Mouse (Mus musculus) megakaryocyte-erythroid progenitor cell, adult 5-6 weeks (primary cell): ENCODE measurements at regions not wholly inside any gene's neighbourhood (a gene's known extent, or its start where the extent isn't known, plus 50 kb on each side); places are given as distances from the start of the nearest gene placed in this dataset.

Source experiments
- ATAC-seq: replicated peaks from 2 replicates; pipeline ENCODE4 v1.8.0; 2016; ENCODE audit warnings: mild to moderate bottlenecking, inconsistent platforms; ENCODE audit not compliant: severe bottlenecking, poor library complexity, low FRiP score, low TSS enrichment

DNA sequence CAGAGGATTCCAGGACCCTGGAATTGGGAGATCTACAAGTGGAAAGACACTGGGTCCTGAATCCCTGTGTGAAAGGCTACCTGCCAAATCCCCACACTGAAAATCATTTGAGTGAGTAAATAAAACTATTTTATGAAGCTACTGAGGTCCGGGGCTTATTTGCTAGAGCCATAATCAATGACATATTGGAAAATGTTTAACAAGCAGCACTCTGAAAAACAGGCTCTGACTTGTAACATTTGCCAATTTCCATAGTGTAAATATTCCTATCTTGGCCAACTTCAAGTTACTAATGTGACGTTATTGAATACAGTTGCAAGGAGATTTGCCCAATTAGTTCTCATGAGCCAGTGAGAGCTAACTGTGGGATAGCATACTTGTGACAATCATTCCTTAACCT lies 177.3 kb downstream of the Rdh14 start:
- no peak for ATAC-seq

DNA sequence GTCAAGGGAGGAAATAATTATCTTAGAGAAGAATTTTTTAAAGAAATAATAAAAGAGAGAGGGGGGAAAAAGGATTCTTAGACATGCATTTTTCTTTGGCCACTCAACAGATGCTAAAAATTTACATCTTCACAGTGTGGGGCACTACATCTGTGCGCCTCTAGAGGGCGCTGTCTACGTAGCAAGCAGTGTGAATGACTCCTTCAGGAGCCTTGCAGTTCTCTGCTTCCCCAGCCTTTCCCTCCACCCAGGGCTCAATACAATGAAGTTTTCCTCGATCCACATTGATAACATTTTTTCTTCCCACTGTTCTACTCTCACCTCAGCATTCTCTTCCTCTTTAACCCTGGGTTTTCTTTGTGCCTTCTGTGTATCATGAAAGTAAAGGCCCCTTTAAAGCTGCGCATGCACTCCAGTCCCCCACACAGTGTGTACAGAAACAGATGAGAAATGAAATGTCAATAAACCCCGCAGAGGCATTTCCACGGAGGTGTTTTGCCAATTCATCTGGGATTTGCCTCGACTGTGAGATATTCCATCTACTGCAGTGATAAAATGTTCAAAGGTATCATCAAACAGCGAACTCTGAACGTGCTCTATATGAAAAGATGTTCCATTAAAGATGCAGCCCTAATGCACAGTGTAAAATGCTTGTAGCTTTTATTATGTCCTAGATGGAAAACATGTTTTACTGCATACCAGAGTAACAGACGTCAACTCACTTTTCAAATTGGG lies 181.2 kb downstream of the Rdh14 start:
- no peak for ATAC-seq

DNA sequence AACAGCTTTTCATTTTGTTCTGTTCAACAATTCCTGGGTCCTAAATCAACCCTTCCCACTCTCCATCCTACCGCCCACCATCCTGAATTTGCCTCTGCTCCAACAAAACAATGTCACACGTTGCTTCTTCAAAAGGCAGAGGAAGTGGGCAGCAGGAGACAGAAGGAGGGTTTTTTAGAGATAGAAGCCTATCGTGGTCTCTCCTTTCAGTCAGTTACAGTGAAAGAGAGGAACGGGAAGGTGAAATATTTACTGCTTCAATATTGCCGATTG lies 181.7 kb downstream of the Rdh14 start:
- ATAC-seq: no peak

DNA sequence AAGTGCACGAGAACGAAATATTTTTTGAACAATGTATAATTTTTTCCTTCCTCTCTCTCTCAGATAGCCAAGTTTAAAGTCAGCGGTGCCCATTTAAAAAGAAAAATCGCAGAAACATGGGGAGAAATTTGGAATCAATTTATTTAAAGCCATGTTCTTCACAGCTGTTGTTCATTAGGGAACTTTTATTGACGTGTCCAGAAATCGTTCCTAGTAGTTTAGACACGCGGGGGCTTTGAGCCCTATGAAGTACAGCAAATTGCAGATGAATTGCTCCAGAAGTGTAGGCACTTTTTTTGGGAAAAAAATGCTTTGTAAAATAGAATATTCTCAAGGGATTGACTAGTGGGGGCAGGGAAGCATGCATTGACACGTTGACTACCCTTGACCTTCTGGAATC lies 182.8 kb downstream of the Rdh14 start:
- no peak for ATAC-seq

DNA sequence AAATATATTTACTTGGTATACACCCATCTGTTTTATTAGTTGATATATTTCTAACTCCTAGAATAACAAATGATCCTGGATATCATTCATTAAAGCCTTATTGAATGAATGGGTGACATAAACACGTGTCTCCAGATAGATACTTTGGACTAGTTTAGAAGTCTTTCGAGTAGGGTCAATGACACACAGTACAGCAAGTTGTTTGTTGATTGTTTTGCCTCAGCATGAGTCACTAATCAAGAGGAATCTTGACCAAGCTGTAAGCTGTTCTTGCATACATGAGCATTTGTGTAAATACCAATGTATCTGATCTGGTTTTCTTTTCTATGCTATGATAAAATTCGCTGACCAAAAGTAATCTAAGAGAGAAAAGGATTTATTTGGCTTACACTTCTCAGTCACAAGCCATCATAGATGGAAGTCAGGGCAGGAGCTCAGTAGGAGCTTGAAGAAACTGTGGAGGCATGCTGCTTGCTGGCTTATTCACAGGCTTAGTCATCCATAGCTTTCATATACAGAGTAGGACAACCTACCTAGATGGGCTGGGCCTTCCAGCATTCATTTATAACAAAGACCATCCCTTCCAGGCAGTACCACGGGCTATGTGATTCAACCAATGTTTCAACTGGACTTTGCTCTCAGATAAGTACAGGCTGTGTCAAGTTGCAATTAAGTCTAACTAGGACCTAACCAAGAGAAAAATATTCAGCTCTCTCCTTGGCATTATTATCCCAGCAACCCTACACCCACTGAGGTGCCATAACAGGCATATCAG lies 192.5 kb downstream of the Rdh14 start:
- ATAC-seq: no peak

DNA sequence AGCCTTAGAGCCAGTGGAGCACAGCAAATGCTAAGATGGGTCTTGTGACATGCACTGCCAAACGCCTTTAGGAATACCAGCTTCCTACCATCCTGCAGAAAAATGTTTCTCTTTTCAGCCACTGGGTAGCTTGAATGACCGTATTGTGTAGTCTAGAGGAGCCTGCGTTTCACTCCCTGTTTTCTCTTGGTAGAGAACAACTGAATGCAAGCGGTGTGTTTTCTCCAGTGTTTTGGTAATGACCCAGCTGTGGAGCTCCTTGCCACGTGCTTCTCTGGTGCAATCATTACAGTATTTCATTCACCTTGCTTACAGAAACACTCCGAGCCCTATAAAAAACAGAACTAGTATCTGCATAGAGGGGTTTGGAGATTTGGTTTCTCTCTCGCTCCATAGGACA lies 193.5 kb downstream of the Rdh14 start:
- no peak for ATAC-seq

DNA sequence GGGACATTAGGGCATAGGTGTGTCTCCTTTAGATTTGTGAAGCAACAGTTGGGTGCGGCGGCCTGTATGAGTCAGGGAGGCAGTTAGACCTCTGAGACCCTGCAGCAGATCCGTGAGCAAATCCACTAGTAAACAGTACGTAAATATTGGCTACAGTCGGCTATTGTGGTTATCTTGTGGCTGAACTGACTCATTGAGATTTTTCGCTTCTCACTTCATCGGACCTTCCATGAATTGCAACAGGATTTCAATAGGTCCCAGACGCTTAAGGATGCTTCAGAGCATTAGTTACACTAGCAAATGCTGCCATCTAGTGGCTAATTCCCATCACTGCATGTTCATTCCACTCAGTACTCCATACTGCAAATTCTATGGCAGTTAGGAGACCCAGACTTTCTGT lies 199.0 kb downstream of the Rdh14 start:
- peak; percentile 74 for ATAC-seq

DNA sequence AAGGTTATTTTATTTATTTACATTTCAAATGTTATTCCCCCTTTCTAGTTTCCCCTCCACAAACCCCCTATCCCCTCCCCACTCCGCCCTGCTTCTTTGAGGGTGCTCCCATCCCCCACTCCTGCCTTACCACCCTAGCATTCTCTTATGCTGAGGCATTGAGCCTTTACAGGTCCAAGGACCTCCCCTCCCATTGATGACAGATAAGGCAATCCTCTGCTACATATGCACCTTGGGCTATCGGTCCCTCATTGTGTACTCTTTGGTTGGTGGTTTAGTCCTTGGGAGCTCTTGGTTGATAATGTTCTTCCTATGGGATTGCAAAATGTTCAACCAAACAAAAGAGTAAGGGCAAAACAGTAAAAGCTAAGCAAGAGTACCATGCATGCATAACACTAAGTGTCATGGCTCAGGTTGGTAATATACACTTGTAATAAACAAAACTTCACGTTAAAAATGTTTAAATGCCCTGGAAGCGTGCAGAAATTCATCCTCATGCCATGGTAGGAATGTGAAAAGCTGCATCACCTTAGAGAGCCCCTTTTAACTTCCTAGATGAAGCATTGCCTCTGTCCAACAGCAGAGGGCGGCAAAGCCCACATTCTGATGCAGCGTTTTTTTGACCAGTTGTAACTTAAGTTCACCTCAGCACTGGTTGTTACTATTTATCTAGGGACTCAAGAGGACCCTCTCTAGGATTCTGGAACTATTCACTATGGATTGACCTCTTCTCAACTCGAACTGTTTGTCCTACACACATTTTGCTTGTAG lies 207.6 kb downstream of the Rdh14 start:
- no peak for ATAC-seq

DNA sequence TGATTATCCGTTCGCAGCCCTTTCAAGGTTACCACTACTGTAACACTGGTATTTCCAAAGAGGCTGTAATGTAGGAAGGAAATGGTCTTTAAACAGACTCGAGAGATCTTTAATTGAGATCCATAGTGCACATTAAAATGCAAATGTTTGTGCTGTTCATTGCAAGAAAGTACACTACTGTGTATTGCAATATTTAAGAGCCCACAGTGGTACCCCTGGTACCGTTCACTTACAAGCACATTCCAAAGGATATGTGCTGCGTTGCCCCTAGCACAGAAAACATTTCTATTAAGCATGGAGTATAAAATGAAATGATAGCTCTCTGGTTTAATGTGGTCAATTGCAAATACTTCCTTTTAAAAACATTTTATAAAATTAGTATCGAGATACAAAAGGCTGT lies 209.5 kb downstream of the Rdh14 start:
- no peak for ATAC-seq

DNA sequence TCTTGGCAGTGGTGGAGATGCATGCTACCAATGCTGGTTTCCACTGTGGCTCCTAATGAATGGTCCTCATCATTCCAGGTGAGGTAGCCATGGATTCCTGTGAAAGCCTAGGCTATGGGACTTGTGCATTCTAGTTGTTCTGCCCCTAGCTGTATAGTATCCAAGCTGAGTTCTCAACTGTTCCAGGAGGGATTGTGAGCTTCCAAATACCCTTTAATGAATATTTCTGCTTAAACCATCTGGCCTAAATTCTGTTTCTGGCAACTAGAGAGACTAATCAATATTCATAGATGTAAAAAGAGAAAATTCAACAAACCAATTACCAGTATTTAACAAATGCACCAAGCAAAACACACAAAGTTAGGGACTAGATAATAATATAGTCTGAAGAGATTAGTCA lies 227.7 kb downstream of the Rdh14 start:
- no peak for ATAC-seq

DNA sequence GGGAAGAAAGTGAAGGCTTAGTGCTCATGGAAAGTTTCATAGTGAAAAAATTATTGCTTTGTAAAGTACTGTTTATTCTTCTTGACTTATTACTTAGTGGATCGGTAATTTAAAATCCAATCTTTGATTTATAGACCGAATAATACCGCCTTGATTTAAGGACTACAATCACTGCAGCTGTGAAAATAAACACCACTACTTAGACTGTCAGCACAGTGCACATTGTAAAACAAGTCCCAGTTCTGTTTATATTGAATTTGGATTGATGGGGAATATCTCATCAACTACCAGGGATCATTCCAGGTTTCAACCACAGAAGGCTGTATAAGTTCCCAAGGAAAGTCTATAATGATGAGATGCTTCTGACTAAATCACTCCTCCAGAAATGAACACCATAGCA lies 230.0 kb downstream of the Rdh14 start:
- ATAC-seq: no peak

DNA sequence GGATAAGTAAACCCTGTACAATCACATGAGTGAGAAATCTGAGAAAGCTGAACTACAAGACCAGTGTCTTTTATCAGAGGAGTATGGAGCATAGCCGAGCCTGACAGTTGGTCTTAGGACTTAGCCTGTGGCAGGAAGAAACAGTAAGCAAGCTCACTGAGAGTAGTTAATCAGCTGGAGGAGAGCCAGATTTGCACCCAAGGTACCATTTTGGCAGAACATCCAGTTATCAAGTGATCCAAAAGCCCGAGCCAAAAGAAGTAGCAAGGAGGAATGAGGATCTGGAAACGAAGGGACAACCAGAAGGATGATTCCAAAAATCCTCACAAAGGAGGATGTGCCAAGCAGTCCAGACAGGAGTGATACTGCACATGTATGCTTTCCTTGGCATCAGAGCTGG lies 248.0 kb downstream of the Rdh14 start:
- no peak for ATAC-seq

DNA sequence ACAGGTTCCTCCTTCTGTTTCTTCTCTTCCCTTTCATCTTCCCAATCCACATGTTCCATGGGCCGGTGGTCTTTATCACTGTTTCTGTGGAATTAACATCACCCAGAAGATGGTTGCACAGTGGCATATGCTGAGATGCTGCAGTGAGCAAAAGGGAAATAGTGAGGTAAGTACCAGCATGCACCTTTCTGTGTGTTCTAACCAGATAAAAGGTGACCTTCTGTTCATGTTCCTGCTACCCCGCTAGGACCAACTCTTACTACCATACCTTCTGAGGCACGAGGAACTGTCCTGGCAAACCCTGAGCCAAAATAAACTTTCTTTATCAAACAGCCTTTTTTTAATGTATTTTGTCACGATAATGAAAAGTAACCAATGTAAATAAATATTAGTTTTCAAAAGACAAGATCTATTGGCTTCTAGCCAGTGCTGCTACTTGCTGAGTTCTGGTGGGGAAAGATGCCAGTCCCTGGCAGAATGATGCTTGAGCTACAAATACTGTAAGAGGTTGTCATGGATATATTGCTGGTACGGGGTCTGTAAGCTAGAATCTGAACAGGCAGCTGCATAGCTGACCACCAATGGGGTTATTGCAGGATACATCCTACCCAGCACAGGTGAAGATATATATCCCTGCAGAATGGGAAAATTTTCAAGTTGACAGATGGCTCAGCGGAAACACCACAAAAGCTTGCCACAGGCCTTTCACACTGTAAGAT lies 264.1 kb downstream of the Rdh14 start:
- no peak for ATAC-seq

DNA sequence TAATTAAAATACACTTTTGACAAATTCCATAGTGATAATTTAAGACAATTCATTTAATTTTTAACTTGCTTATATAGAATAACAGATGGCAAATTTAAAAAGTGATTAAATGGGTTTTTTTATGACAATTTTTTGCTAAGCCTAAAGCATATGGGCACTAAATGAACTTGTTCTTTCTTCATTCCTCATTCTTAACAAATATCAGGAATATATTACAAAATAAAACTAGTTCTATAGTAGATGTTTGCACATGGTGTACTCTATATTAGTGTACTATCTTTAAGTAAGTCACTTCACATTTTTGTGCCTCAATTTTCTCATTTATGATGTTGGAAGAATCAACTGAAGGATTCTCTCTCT lies 264.6 kb downstream of the Rdh14 start:
- no peak for ATAC-seq

DNA sequence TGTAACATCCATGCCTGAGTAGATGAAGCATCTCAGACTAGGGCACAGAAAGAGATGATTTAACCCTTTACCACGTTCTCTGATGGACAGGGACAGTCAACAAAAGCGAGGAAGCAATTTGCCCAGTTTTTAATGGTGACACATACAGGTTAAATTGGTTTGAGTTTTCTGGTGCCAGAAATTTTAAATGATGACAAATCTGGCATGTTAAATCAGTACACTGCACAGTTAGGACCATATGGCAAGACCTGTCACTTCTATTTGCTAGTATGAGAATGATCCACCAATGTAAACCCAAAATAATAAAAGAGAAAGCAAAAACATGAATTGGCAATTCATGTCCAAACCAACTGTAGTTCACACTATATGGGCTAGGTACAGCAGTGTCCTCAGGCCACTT lies 268.3 kb downstream of the Rdh14 start:
- no peak for ATAC-seq

DNA sequence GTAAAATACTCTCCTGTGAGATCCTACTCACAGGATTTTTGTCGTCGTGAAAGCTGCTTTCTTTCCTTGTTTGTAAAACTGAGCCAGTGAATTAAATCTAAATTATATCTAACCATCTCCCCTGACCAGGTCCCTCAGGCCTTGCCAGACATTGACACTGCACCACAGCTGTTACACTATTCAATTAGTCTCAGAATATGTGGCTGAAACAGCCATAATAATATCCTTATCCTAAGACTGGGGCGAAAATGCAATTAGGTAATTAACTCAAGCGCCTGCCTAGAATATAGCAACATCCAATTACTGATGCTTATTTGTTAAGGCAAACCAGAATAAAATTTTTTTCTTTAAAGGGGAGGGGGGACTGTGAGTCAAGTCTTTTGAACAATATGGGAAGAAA lies 296.2 kb downstream of the Rdh14 start:
- ATAC-seq: no peak
